Mouse (Mus musculus) NIH3T3 (cell line): ENCODE data around the gene Togaram2.
"Not testable (repeated sequence)": the region's sequence is repeated elsewhere in the genome, so short reads cannot be mapped to it uniquely, and the experiment has no call there.

ENCODE experiments used
- DNase-seq: peaks from one replicate; pipeline ENCODE4 v3.0.0-alpha.2; 2012; ENCODE audit warnings: low read depth

The Togaram2 gene

DNA sequence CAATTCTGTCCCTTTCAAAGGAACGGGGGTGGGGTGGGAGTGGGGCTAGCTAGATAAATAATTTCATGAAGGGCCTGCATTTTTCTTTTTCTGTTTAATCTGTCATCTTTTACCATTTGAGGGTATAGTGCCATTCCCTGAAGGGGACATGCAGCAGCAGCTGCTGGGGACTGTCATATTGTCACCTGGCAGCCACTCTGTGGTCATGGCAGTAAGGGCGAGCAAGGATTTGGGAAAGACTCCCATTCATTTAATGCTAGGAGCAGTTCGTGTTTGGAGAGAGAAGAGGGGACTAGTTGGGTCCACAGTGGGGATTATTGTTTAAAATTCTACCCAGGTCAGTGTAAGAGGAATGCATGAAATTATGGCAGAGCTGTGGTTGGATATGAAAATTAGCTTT, 63.4 kb downstream of the Togaram2 start:
- DNase-seq: no peak

- DNase-seq: peak; percentile 40
These were observed 69.1 kb downstream of the Togaram2 start for GRCm38 (mm10) chr17:71742156-71742555.

- DNase-seq: peak; percentile 90
These were observed 69.9 kb downstream of the Togaram2 start for GRCm38 (mm10) chr17:71742935-71743334.

GRCm38 (mm10) chr17:71746114-71746513, 73.1 kb downstream of the Togaram2 start:
- no peak for DNase-seq

GRCm38 (mm10) chr17:71747561-71747960, 74.5 kb downstream of the Togaram2 start:
- no peak for DNase-seq

DNA sequence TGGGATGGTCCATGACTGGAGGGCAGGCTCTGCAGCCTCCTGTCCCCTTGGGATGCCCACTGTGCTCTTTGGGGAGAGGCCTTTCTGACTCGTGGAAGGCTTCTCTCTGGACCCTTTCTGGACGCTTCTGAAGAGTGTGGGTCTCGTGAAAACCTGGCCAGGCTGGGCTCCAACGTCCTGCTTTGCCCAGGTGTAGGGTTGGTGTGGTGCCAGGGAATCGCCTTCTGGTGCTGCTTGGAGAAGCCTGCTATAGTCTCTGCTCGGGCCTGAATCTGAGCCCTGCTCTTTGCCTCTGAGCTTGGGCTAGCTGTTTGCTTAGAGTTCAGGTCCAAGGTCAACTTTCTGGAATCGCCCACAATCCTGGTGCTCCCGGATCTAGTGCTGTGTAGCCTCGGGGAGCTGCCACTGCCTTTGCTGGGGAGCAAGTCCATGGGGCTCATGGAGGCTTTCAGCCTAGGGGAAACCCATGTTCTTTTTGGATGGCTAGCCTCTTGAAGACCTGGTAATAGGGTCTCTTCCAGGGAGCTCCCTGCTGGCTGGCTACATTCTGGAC, 76.6 kb downstream of the Togaram2 start:
- DNase-seq: no peak

- DNase-seq: no peak
These were observed 79.8 kb downstream of the Togaram2 start, which contains the start of gene Pcare for GRCm38 (mm10) chr17:71752831-71753230. Gene Pcare (minus strand): TSS chr17:71752894.

- no peak for DNase-seq
These were observed 87.5 kb downstream of the Togaram2 start for GRCm38 (mm10) chr17:71760536-71760935.

DNA sequence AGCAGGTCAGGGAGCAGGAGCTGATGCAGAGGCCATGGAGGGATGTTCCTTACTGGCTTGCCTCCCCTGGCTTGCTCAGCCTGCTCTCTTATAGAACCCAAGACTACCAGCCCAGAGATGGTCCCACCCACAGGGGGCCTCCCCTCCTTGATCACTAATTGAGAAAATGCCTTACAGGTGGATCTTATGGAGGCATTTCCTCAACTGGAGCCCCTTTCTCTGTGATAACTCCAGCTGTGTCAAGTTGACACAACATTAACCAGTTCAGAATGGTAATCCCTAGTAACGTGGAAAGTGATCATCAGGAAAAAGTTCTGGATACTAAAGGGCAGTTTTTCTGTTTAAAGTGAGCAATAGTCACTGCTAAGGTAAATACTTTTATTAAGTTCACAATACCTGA, 95.1 kb downstream of the Togaram2 start, which contains the start of gene Clip4:
TSS of gene Clip4 (plus strand) at position 301 of the 400 bp plus-strand sequence.
- not testable (repeated sequence) for DNase-seq

GRCm38 (mm10) chr17:71769564-71769963, 96.5 kb downstream of the Togaram2 start:
- no peak for DNase-seq

GRCm38 (mm10) chr17:71770696-71771095, 97.6 kb downstream of the Togaram2 start:
- DNase-seq: no peak

GRCm38 (mm10) chr17:71774173-71774572, 101.1 kb downstream of the Togaram2 start:
- no peak for DNase-seq

DNA sequence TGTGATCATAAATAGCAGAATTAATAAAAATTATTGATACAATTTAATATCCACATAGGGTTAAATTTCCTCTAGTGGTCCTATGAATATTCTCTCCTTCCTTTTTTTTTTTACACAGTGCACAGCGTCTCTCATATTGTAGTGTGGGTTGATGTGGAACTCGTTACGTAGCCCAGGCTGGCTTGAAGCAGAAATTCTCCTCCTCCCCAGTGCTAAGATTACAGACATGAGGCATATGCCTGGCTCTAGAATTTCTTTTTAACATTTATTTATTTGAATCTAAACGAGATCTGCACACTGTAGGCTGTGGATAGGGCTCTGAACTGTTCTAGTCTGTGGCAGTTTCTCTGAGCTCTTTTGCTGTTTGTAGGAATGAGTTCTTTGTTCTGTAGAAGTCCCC, 102.2 kb downstream of the Togaram2 start:
- no peak for DNase-seq

- no peak for DNase-seq
These were observed 105.6 kb downstream of the Togaram2 start for GRCm38 (mm10) chr17:71778696-71779095.
